Mouse (Mus musculus) midbrain, embryonic 11.5 days (tissue): ENCODE data around the gene Iqck. TPM values are rescaled to one million over a fixed set of nuclear protein-coding genes. Genes with fewer than 3 reads are reported as not detected.

Experiments
- ATAC-seq: fragments of 200-750 bp; cut with Nextera tagmentation; 2 replicates; pipeline ENCODE4 v1.8.0; 2017; ENCODE audit warnings: moderate TSS enrichment, moderate library complexity; ENCODE audit not compliant: low FRiP score
- DNase-seq: peaks from one replicate; pipeline ENCODE4 v3.0.0; 2015; ENCODE audit warnings: low spot score; ENCODE audit errors: missing footprints
- H3K27ac ChIP-seq: fragments of 300-500 bp; sonication (generic); 2 replicates; pipeline ENCODE4 v1.5.1; 2014; ENCODE audit warnings: low read depth, low read length
- H3K27me3 ChIP-seq: fragments of 300-500 bp; sonication (generic); 2 replicates; pipeline ENCODE4 v1.6.1; 2014; ENCODE audit warnings: mild to moderate bottlenecking, low read length, moderate library complexity, mixed read lengths; ENCODE audit not compliant: control insufficient read depth, insufficient read depth
- H3K36me3 ChIP-seq: fragments of 300-500 bp; sonication (generic); 2 replicates; pipeline ENCODE4 v1.6.1; 2014; ENCODE audit warnings: mild to moderate bottlenecking, low read length, moderate library complexity, mixed read lengths; ENCODE audit not compliant: control insufficient read depth, insufficient read depth
- H3K4me1 ChIP-seq: fragments of 300-500 bp; sonication (generic); 2 replicates; pipeline ENCODE4 v1.6.1; 2014; ENCODE audit warnings: low read length; ENCODE audit not compliant: control insufficient read depth, insufficient read depth
- H3K4me2 ChIP-seq: fragments of 300-500 bp; sonication (generic); 2 replicates; pipeline ENCODE4 v1.6.1; 2014; ENCODE audit warnings: mild to moderate bottlenecking, moderate library complexity
- H3K4me3 ChIP-seq: fragments of 300-500 bp; sonication (generic); 2 replicates; pipeline ENCODE4 v1.5.1; 2014; ENCODE audit warnings: low read depth, low read length
- H3K9ac ChIP-seq: fragments of 300-500 bp; sonication (generic); 2 replicates; pipeline ENCODE4 v1.6.1; 2014; ENCODE audit warnings: low read length
- H3K9me3 ChIP-seq: fragments of 300-500 bp; sonication (generic); 2 replicates; pipeline ENCODE4 v1.6.1; 2016; ENCODE audit warnings: low read length; ENCODE audit not compliant: control insufficient read depth
- WGBS: fragments of 180-500 bp; shearing (Covaris S2); extraction: QIAGEN DNeasy Blood & Tissue Kit; methylation state at CpG from one replicate; pipeline ENCODE4 v1.1.7; 2014; 5-methylcytosine and 5-hydroxymethylcytosine counted together
- polyA plus RNA-seq: library from polyadenylated mRNA; unstranded; fragments of >200 nt; fragmentation: Nextera tagmentation; extraction: Ambion mirVana; gene quantifications from 2 replicates; pipeline ENCODE4 v1.2.1, GENCODE M21; 2014

Gene Iqck
- polyA plus RNA-seq = 3.1 and 3.2 TPM in 2 replicates

GRCm38 (mm10) chr7:118855171-118855876, at the start of gene Iqck:
Iqck (plus strand) TSS chr7:118855752.
- peaks cover 14% of the 10 kb centered on the region for H3K36me3 ChIP-seq
- H3K4me1 ChIP-seq = peaks cover 12% of the 10 kb centered on the region
- H3K9me3 ChIP-seq = no peaks in the 10 kb centered on the region
- H3K27ac ChIP-seq = peak within 1 kb of the TSS; percentile 48; the same call in 1 of the 2 replicates
- H3K4me3 ChIP-seq = peak within 1 kb of the TSS; percentile 89
- no peaks in the 10 kb centered on the region for H3K27me3 ChIP-seq
- DNase-seq (peak; percentile 98), ATAC-seq (peak; percentile 98)
- H3K4me2 ChIP-seq = peak within 1 kb of the TSS; percentile 85
- H3K9ac ChIP-seq = peak within 1 kb of the TSS; percentile 74
- under 1% methylated on average over 57 of the region's 57 CpGs for WGBS

DNA sequence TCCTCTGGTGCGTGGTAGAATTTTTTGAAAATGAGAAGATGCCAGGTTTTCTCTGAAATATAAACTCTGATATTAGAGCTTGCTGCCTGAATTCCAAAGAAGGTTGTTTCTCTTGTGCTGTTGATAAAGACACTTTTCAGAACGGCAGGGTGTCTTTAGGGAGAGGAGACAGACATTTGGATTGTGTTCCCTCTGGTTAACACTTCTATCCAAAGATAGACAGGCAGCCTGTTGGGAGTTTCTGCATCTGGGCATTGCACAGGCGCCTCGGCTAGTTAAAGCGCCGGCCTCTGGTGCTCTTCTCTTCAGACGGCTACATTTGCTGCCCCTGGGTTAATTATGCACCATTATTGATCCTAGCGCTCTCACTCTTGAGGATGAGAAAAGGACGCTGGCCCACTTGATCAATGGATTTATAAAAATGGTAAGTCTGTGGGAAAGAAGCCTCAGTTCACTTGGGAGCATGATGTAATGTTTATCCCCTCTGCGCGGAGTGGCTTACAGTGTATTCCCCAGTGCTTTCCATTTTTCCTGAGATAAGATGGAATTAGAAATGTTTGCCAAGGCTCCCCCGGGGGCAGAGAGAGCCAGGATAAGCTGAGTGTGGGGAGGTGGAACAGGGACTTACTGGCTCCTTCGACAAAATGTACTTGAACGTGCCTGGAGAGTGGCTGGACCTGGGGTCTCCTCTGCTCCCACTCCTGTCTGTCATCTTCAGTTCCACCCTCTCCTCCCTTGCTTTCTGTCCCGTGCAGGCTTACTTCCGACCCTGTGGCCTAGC, 48.7 kb upstream of the Iqck start:
- 67% methylated on average over 16 of the region's 16 CpGs for WGBS

DNA sequence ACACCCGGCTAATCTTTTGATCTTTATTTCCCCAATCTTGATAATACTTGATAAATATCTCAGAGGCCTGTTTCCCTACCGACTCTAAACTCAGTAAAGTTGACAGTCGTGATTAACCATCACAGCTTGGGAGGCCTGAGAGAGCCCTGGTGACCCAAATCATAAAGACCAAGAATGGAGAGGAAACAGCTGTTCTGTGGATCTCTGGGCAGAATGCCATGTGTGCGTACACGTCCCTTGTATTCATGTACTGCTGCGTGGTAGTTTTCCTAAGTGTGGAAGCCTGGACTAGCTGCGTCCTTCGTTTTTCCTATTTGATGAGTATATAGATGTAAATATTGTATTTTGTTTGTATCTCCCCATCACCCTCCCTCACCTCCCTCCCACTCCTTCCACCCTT, 47.7 kb upstream of the Iqck start:
- Histone ChIP-seq H3K9ac (no peak overlapping the region), H3K9me3 (no peaks in the 10 kb centered on the region), H3K4me3 (no peak overlapping the region), H3K27ac (no peak overlapping the region), H3K27me3 (no peaks in the 10 kb centered on the region), H3K36me3 (no peaks in the 10 kb centered on the region), H3K4me2 (no peak overlapping the region), H3K4me1 (no peaks in the 10 kb centered on the region)
- 94% methylated on average over 8 of the region's 8 CpGs for WGBS
- ATAC-seq = no peak
- no peak for DNase-seq

More for the DNA sequence above, 48.7 kb upstream of the Iqck start:
- H3K4me1 ChIP-seq = no peaks in the 10 kb centered on the region
- ATAC-seq (peak; percentile 75), DNase-seq (peak; percentile 77)
- H3K4me3 ChIP-seq = no peak overlapping the region
- no peak overlapping the region for H3K4me2 ChIP-seq
- H3K36me3 ChIP-seq = no peaks in the 10 kb centered on the region
- H3K9me3 ChIP-seq = no peaks in the 10 kb centered on the region
- H3K27ac ChIP-seq = peak overlapping the region; percentile 32
- H3K27me3 ChIP-seq = no peaks in the 10 kb centered on the region
- H3K9ac ChIP-seq = no peak overlapping the region

DNA sequence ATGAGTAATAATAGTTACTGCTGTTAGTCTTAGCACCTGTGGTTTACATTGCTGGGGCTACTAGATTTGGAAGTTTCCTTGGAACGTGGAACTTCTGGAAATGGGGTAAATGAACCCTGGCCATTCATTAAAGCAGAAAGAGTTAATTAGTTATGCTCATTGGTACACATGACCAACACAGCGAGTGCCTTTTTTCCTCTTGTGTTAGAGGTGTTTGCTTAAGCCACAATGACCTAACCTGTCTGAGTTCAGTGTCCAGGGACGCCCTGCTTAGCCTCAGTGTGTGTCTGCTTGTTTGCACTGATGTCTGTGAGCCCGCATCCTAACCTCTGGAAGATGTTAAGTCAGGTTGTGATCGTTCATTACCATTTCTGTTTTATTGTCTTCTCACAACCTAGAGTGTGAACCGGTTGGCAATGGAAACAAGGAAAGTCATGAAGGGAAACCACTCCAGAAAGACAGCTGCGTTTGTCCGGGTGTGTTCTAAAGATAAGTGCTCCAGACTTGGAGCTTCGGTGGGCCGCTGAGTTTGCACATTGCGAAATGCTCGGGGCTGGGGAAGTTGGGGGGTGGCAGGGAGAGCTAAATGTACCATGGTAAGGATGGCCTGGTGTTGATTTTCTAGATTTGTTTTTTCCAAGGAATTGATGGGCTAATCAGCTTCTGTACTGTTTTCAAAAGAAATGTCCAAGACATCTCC, 44.0 kb upstream of the Iqck start:
- no peak overlapping the region for H3K9ac ChIP-seq
- H3K4me1 ChIP-seq = no peaks in the 10 kb centered on the region
- ATAC-seq (no peak), DNase-seq (peak; percentile 2)
- no peaks in the 10 kb centered on the region for H3K9me3 ChIP-seq
- H3K4me2 ChIP-seq = no peak overlapping the region
- WGBS = 90% methylated on average over 12 of the region's 12 CpGs
- no peaks in the 10 kb centered on the region for H3K36me3 ChIP-seq
- H3K27ac ChIP-seq = no peak overlapping the region
- H3K4me3 ChIP-seq = no peak overlapping the region
- no peaks in the 10 kb centered on the region for H3K27me3 ChIP-seq

- no peak overlapping the region for H3K4me2 ChIP-seq
- peak; percentile 77 for DNase-seq
- no peaks in the 10 kb centered on the region; the same call in 1 of the 2 replicates for H3K36me3 ChIP-seq
- no peak overlapping the region for H3K9ac ChIP-seq
- H3K27me3 ChIP-seq = no peaks in the 10 kb centered on the region
- H3K9me3 ChIP-seq = no peaks in the 10 kb centered on the region
- ATAC-seq = no peak
- H3K27ac ChIP-seq = no peak overlapping the region
- WGBS = 97% methylated on average over 4 of the region's 4 CpGs
- no peaks in the 10 kb centered on the region for H3K4me1 ChIP-seq
- H3K4me3 ChIP-seq = no peak overlapping the region
Observed at GRCm38 (mm10) chr7:118813592-118813991, 42.0 kb upstream of the Iqck start.

DNA sequence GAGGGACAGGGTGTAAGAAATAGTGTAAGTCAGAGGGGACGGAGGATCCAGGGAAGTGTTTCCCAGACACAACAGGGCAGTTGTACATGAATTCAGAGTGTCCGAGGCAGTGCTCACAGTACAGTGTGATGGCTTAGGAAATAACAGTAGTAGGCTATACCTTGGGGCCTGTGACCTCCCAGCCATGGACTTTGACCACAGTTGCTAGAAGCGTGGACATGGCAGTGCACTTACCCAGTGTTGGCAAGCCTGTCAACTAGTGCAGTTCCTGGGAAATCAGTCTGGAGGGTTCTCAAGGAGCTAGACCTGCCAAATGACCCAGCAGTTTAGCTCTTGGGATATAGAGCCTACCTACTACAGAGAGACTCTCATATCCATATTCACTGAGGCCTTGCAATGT, 39.3 kb upstream of the Iqck start:
- Histone ChIP-seq H3K4me3 (no peak overlapping the region), H3K27me3 (no peaks in the 10 kb centered on the region), H3K4me1 (no peaks in the 10 kb centered on the region), H3K9ac (no peak overlapping the region), H3K27ac (no peak overlapping the region), H3K36me3 (no peaks in the 10 kb centered on the region; the same call in 1 of the 2 replicates), H3K4me2 (no peak overlapping the region), H3K9me3 (no peaks in the 10 kb centered on the region)
- ATAC-seq (no peak), DNase-seq (no peak)
- WGBS = 90% methylated on average over 3 of the region's 3 CpGs

DNA sequence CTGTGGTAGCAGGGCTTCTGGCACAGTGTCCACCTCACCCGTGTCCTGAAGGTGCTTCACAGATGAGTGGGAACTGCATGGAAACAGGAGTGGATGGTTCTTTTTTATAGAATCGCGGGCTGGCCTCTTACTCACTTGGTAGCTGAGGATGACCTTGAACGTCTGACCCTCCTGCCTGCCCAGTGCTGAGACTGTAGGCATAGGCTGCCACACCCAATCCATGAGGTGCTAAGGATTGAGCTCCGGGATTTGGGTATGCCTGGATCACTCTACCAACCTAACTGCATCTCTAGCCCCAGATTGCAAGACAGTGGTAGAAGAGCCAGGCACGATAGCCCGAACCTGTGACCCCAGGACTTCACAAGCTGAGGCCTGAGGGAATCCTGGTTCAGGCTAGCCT, 37.8 kb upstream of the Iqck start:
- peak; percentile 12 for DNase-seq
- no peaks in the 10 kb centered on the region for H3K4me1 ChIP-seq
- no peak overlapping the region for H3K9ac ChIP-seq
- H3K36me3 ChIP-seq = no peaks in the 10 kb centered on the region; the same call in 1 of the 2 replicates
- H3K4me3 ChIP-seq = no peak overlapping the region
- H3K4me2 ChIP-seq = no peak overlapping the region
- H3K9me3 ChIP-seq = no peaks in the 10 kb centered on the region
- no peak overlapping the region for H3K27ac ChIP-seq
- H3K27me3 ChIP-seq = no peaks in the 10 kb centered on the region
- ATAC-seq = no peak
- 93% methylated on average over 7 of the region's 7 CpGs for WGBS

DNA sequence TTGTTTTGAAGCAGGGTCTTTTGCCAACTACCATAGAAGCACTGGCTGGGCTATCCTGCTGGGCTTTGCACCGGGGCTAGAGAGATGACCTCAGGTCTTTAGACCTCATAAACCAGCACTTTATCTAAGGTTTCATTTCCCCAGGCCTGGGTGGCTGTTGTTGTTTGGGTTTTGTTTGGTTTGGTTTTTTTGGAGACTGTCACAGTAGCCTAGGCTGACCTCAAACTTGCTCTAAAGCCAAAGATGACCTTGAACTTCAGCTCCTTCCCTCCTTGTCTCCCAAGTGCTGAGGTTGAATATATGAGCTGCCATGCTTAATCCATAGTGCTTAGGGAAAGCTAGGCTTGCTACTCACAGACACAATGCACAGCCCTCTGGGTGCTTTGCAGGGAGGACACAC, 35.9 kb upstream of the Iqck start:
- Histone ChIP-seq H3K4me2 (no peak overlapping the region), H3K9ac (no peak overlapping the region), H3K4me1 (peaks cover 4% of the 10 kb centered on the region; the same call in 1 of the 2 replicates), H3K9me3 (no peaks in the 10 kb centered on the region), H3K27me3 (no peaks in the 10 kb centered on the region), H3K36me3 (no peaks in the 10 kb centered on the region; the same call in 1 of the 2 replicates), H3K27ac (no peak overlapping the region), H3K4me3 (no peak overlapping the region)
- DNase-seq = peak; percentile 67
- ATAC-seq = no peak
- WGBS = 91% methylated on average over 1 of the region's 1 CpGs
